Comparison of ENCODE assay signal across 31 mouse cellular contexts in genomic region chr2:164899034-164899433, GRCm38 (mm10). TPM values are rescaled to one million over a fixed set of nuclear protein-coding genes. Genes with fewer than 3 reads are reported as not detected.
"Had no signal": no experiment of that assay in that cellular context is flagged by ENCODE, and none has a peak within 500 bp of the region (broad histone marks: within the 10 kb centered on the region; RNA-seq: fewer than 3 reads in every experiment).

No protein-coding gene starts in this region.

- H3K27ac ChIP-seq: limb, embryonic 10.5 days; limb, embryonic 12.5 days; limb, embryonic 13.5 days; limb, embryonic 15.5 days; liver, embryonic 12.5 days; liver, embryonic 13.5 days; liver, embryonic 14.5 days; liver, embryonic 15.5 days; lung, embryonic 15.5 days; macrophage; midbrain, embryonic 10.5 days; midbrain, embryonic 12.5 days; midbrain, embryonic 13.5 days; midbrain, embryonic 15.5 days had no signal

- H3K4me2 ChIP-seq: limb, embryonic 12.5 days; limb, embryonic 13.5 days; limb, embryonic 15.5 days; liver, embryonic 11.5 days; liver, embryonic 12.5 days; liver, embryonic 13.5 days; liver, embryonic 15.5 days; lung, embryonic 14.5 days; lung, embryonic 15.5 days; midbrain, embryonic 11.5 days; midbrain, embryonic 12.5 days; midbrain, embryonic 13.5 days; midbrain, embryonic 15.5 days had no signal

- ATAC-seq: liver, embryonic 12.5 days; liver, postnatal 0 days; lung, postnatal 0 days; midbrain, embryonic 13.5 days; midbrain, embryonic 15.5 days; midbrain, embryonic 16.5 days had no signal

- H3K27me3 ChIP-seq: limb, embryonic 12.5 days; limb, embryonic 13.5 days; limb, embryonic 15.5 days; liver, embryonic 12.5 days; liver, embryonic 13.5 days; liver, embryonic 15.5 days; lung, embryonic 15.5 days; megakaryocyte, embryonic 14.5 days; midbrain, embryonic 12.5 days; midbrain, embryonic 13.5 days; midbrain, embryonic 15.5 days had no signal

- H3K9me3 ChIP-seq: limb, embryonic 10.5 days; limb, embryonic 13.5 days; limb, embryonic 15.5 days; liver, embryonic 12.5 days; liver, embryonic 13.5 days; liver, embryonic 15.5 days; lung, embryonic 15.5 days; megakaryocyte, embryonic 14.5 days; midbrain, embryonic 10.5 days; midbrain, embryonic 12.5 days; midbrain, embryonic 13.5 days; midbrain, embryonic 15.5 days had no signal

- DNase-seq: left cerebral cortex, postnatal 4 days; liver; liver, embryonic 13.5 days; liver, postnatal 0 days; lung, adult 18-20 months; lung, adult 2 months; lung, embryonic 14.5 days; lung, postnatal 10 days; lung, postnatal 14 days; lung, postnatal 36 days; lung, postnatal 4 days; midbrain, embryonic 14.5 days had no signal

- H3K9ac ChIP-seq: limb, embryonic 12.5 days; limb, embryonic 13.5 days; limb, embryonic 15.5 days; liver, embryonic 12.5 days; liver, embryonic 13.5 days; liver, embryonic 14.5 days; liver, embryonic 15.5 days; liver, postnatal 0 days; lung, embryonic 14.5 days; lung, embryonic 15.5 days; midbrain, embryonic 12.5 days; midbrain, embryonic 13.5 days; midbrain, embryonic 15.5 days had no signal

- H3K4me3 ChIP-seq: limb, embryonic 10.5 days; limb, embryonic 12.5 days; limb, embryonic 13.5 days; limb, embryonic 15.5 days; liver, embryonic 12.5 days; liver, embryonic 13.5 days; liver, embryonic 15.5 days; lung, embryonic 15.5 days; megakaryocyte, embryonic 14.5 days; midbrain, embryonic 10.5 days; midbrain, embryonic 12.5 days; midbrain, embryonic 13.5 days; midbrain, embryonic 15.5 days had no signal

- H3K4me1 ChIP-seq: limb, embryonic 10.5 days; limb, embryonic 12.5 days; limb, embryonic 13.5 days; limb, embryonic 15.5 days; liver, embryonic 15.5 days; lung, embryonic 15.5 days; midbrain, embryonic 12.5 days; midbrain, embryonic 13.5 days; midbrain, embryonic 15.5 days had no signal

RNA-seq across cellular contexts. Expression of gene Pltp, which starts 41.5 kb away (rescaled TPM):
- total RNA-seq: megakaryocyte-erythroid progenitor cell, adult 5-6 weeks had no signal
